Mouse (Mus musculus): Measurements from ENCODE around the gene Pip5k1b.
"Not testable (repeated sequence)": the region's sequence is repeated elsewhere in the genome, so short reads cannot be mapped to it uniquely, and the experiment has no call there.

The Pip5k1b gene

DNA sequence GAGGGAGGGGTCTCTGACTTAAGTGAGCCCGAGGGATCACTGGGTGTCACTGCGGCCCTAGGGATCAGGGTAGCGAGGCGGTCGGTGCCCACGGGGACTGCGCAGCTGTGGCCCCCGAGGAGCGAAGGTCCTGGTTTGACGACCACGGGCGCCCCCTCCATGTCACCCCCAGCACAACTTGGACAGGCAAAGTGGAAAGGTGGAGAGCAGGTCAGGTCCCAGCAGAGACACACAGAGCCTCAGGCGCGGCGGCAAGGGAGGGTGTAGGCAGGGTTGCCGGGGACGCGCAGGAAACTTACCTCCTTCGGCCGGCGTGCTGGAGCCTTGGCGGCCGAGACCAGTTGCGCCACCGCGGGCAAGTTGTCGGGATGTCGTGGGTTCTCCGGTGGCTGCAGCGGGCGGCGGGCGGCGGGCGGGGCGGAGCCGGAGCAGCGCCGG is at the start of gene Pip5k1b:
Gene Pip5k1b (minus strand): TSS at position 407 of the 438 bp plus-strand sequence.
- peak; percentile 2 to 20 for DNase-seq (ENCODE audit: low spot score in 2 of 2)

DNA sequence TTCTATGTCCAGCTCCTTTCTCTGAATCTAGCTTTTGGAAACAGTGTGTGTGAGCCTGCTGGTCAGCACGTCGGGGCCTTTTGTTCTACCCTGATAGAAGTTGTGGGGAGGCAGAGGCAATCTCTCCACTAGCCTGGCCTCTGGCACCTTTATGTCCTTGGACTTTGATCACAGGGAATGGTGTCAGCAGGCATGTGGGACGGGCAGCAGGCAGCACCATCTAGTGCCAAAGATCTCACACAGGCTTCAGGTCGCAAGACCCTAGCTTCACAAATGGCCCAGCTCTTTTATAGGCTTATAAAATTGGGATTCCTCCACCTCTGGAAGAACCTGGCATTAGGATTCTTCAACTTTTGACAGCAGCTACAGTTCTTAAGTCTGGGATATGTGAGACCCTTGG is 48.4 kb upstream of the Pip5k1b start:
- DNase-seq (ENCODE audit: low spot score in 2 of 2), result no peak

DNA sequence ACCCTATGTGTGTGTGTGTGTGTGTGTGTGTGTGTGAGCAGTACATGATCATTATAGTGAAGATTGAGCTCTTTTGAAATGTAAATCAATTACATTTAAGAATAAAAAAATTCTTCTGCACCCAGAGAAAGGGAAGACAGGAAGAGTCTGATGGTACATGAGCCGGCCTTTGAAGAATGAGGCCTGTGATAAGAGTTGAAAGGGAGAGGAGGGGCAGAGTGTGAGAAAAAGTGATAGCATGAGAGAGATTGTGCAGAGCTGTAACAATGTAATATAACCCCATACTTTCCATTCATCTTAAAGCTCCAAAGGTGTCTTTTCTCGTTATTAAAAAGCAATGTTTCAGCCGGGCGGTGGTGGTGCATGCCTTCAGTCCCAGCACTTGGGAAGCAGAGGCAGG is 47.8 kb upstream of the Pip5k1b start:
- DNase-seq (ENCODE audit: low spot score in 2 of 2), result no peak

DNA sequence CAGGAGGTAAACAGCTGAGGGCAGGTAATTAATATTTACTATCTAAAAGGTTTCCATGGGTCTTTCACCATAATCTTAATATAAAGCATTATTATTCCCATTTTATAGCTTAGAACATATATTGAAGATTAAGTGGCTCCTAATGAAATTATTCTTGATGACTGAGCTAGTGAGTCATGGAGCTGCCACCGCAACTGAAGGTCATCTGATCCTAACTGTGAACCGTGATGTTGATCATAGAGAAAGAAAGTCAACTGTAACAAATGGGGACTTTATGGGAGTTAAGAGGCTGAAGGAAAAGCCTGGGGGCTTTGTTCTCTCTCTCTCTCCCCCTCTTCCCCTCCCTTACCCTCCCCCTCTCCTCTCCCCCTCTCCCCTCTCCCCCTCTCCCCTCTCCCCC is 31.1 kb upstream of the Pip5k1b start:
- DNase-seq (ENCODE audit: low spot score in 2 of 2), result no peak

DNA sequence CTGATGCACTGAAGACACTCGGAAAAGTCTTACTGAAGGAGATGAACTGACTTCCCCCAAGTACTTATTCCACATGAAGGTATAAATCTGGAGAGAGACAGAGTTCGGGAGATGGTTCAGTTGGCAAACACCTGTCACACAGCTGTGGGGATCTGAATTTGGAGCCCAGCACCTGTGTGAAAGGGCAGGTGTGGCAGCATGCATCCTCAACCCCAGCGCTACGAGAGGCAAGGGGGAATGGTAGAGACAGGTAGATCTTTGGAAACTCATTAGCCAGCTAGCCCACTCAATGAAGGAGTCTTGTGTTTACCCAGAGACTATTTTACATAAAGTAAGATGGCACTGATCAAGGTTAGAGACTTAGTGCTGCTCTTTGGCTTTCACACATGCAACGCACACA is 29.5 kb upstream of the Pip5k1b start:
- no peak for DNase-seq (ENCODE audit: low spot score in 2 of 2)

DNA sequence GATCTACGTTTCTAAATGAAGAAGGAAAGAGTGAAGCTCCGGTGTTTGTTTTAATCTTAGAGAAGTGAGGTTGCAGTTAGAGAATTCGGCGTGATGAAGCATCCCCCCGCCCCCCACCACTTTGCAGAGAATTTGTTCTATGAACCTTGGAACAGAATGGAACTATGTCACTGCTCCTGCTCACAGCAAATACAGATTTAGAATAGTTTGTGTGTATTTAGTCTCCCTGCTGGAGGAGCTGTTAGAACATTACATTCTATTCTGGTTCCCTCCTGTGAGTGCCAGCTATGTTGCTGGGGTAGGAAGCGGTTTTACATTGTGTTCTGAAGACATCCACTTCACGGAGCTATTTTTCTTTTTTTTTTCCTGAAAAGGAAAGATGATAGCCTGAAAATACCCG is 28.3 kb upstream of the Pip5k1b start:
- DNase-seq (ENCODE audit: low spot score in 2 of 2), result peak in 1 of 2 experiments; percentile 18

DNA sequence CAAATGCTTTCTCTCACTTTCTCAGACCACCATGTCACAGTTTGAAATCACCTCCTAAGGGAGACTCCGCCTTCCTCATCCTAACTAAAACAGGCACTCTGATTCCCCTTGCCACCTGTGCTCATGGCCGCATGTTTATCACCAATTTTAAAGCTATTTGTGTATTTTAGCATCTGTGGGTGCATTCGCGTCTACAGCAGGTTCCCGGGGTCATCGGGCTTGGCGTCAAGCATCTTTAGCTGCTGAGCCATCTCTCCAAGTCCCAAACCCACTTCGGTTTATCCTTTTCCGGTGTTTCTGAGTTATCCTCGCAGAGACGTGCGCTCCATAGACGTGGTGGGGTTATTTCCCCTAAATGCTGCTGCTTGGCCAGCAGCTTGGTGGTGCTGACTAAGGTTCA is 20.5 kb upstream of the Pip5k1b start:
- no peak for DNase-seq (ENCODE audit: low spot score in 2 of 2)

DNA sequence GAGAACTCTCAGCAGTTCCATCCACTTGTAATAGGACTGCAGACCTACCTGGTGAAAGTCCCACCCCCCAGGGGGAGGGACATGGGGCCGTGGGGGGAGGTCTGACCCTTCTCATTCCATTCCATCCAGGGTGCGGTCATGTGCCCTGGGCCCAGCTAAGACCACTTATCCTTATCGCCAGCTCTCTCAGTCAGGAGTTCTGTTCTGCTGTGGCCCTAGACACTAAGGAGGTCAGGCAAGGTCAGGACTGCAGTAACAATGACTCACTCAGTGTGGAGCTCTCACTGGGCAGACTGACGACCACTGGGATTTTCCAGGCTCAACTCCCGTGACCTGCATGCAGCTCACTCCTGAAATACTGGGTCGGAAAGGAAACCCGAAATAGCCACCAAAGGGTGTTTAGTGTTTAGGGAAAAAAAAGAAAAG is 16.1 kb upstream of the Pip5k1b start:
- DNase-seq (ENCODE audit: low spot score in 2 of 2), result no peak

DNA sequence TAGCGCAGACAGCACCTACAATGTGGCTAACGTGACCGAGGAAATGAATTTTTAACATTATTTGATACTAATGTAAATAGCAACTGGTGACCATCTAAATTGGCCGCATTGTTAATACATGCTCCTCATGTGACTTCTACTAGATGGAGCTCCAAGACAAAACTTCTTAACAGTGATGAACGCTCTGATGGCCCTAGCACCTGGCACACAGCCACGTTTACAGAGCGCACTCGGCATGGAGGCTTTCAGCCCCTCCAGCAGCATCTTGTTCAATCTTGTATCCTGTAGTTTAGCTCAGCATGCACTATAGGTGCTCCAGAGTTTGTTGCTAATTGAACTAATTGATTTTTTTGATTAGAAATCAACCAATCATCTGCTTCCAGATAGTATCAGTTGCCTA is 15.3 kb upstream of the Pip5k1b start:
- DNase-seq (ENCODE audit: low spot score in 2 of 2), result no peak

DNA sequence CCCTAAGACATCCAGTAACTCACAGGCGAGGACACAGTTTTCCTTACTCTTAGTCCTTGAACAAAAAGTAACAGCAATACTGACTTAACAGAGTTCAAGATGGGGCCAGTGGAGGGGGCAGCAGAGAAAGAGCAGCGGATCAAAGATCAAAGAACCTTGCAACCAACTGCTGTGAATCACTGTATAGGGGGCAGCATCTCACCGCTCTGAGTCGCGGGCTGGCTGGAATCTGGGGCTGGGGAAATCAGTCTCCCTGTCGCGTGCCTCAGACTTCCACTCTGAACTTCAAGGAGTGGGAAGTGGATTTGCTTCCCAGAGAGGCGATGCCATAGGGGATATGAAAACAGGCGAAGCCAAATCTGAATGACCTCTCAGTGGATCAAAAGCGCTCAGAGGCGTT is 1.8 kb upstream of the Pip5k1b start:
- DNase-seq (ENCODE audit: low spot score in 2 of 2), result no peak

DNA sequence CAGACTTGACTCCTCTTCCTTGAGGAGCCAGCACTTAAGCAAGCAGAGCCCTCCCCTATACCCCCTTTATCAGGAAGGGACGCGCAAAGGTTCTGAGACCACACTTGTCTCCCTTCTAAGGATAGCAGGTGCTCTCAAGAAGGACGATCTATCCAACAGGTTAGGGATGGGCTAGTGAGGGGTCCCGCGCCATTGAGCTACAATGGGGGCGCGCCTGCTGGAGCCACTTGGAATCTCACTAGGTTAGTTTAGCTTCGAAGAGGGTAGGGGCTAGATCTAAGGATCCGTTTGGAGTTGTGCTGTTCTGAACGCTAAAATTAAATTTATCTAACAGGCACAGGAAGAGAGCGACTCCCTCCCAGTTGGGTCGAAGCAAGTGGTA is 904 bp upstream of the Pip5k1b start:
- no peak for DNase-seq (ENCODE audit: low spot score in 2 of 2)

DNA sequence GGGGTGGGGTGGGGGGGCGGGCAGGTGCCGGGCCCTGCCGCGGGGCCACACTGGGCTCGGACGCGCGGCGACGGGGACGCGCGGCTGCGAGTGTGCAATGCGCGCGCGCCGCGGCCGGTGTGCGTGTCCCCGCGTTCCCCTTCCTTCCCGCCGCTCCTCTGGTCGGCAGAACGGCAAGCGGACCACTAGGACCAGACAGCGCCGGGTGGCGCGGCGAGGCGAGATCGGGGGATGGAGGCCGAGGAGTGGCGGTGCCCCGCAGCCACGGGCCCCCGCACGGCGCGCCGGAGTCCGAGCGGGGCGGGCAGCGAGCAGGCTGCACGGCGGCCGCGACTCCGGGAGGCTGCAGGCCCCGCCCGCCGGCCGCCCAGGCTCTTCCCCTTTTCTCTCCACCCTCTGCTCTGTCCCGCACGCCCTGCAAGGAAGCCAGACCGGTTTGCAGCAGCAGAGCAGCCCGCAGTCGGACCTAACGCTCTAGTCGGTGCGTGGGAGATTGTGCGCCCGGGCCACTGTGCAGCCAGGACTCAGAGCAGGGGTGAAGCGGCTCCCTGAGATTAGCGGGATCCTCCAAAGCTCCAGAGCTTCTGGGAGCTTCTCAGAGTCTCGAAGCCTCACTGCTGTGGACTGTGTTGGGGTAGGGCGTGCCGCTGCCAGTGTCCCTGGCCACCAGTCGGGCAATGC is 372 bp upstream of the Pip5k1b start:
- DNase-seq (ENCODE audit: low spot score in 2 of 2), result peak in 1 of 2 experiments; percentile 46

DNA sequence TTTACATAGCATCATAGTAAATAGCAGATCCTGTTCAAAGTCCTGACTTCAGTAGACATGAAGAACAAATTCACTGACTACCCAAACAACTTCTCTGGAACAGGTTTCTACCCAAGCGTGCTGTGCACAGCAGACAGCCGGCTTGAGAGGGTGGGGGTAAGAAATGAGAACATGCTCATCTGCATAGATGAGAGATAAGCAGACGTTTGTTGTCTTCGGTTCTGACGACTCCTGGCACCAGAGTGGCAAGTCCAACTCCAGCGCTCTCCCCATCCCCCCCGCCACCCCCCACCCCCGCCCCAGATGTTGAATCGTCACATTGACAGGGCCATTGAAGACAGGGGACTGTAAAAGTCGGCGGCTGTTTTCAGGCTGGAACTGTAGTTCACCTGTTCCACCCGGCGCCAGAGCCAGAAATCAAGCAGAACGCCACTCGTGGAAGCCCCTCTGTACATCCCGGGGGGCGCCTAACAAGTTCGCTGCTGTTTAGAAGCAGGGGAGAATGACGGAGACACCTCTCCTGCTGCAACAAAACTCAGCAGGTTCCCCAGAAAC is 684 bp downstream of the Pip5k1b start:
- no peak for DNase-seq (ENCODE audit: low spot score in 2 of 2)

DNA sequence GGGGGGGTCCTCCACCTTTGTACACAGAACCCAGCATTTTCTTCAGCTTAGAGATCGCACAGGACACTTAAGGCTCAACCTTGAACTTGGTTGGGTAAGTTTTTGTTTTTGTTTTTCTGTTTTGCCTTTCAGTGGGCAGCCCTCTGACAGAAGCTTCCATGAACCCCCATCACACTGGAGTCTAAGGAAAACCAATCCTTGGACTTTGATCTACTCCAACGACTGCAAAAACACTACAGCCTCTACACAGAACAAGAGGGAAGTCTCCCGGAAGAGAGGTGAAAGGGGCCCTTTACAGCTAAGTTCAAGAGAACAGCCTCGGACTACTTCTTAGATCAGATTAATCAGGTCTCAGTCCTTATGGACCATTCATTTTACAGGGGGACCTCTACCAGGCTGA is 1.2 kb downstream of the Pip5k1b start:
- no peak for DNase-seq (ENCODE audit: low spot score in 2 of 2)

DNA sequence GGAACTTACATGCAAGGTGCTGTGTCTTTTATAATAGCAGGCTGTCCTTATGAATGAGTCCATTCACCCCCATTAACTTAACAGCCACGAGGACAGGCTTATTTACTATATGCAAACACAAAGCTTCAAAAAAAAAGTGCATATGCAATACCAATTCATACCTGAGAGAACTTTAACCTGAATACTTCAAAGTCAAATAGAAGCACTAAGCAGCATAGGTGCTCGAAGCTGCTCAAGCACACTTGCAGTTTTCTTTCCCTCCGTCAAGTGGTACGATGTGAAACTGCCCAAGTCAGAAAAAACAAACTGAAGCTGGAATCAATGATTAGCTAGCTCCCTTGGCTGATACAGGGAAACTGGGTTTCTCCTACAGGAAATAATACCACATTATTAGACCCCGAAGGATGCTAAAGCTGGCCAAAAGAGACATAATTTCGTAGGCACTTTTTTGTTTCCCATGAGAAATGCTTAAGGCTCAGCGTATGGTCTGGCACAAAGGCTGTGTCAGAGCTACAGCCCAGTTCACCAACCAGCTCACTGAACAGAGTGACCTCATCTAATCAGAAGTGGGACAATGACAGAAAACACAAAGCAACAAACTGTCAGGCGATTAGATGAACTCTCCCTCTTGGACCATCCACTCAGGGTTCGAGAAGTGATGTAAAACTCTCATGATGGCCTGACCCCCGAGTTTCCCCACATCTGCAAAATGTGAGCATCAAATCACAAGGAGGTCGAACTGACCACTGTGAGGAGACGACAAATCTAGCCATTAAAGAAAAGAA is 2.2 kb downstream of the Pip5k1b start:
- no peak for DNase-seq (ENCODE audit: low spot score in 2 of 2)

DNA sequence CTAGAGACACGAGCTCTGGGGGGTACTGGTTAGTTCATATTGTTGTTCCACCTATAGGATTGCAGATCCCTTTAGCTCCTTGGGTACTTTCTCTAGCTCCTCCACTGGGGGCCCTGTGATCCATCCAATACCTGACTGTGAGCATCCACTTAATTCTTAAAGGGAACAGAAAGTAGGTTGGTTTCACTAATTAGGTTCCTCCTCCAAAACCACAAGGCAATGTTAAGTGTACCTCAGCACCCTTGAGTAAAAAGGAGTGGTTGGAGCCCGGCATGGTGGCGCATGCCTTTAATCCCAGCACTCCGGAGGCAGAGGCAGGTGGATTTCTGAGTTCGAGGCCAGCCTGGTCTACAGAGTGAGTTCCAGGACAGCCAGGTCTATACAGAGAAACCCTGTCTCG is 3.0 kb downstream of the Pip5k1b start:
- not testable (repeated sequence) for DNase-seq (ENCODE audit: low spot score in 2 of 2)

DNA sequence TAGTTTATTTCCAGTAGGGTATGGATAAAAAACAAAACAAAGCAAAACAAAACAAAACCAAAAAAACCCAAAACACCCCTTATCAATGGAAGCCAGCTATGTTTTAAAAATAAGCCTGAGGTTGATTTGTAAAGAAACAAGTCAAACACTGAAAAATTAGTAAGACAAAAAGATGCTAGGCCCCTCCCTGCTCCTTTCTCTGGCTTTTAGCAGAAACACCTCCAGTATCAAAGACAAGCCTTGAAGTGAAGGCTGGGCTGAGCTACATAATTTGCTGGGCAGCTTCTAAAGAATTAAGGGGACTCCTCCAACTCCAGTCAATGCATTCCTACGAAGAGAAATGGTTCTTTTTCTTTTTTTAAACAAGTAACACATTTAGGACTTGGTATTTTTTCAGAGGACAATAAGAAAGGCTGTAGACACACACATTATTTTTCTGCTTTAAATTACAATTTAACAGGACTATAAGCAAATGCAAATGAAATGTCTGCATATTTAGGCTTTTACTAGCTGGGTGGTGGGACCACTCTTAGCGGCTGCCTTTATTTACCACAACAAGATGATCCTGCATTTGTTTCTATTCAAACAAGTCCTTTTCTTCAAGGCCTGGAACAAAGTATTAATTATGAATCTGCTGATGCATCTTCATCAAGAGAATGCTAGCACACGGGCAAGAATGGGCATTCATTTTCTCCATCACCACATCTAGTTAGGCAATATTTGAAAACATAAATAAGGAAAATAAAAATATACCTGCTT is 4.3 kb downstream of the Pip5k1b start:
- DNase-seq (ENCODE audit: low spot score in 2 of 2), result no peak

DNA sequence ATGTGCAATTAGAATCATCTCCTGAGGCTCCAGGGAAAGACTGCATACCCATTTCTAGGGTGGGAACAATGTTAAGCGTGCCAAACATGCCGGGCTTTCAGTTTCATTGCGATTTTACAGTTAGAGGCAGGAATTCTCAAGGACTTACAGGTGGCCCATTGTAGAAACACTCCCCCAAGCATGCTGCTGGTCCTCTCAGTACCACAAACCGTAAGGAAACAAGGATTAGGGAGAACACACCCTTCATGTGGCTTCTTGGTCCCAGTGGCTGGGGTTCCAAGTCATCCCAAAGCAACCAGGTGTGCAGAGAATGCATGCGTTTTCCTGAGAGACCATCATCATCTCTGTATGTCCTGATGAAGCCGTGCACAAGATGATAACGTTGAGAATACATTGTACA is 4.9 kb downstream of the Pip5k1b start:
- no peak for DNase-seq (ENCODE audit: low spot score in 2 of 2)

DNA sequence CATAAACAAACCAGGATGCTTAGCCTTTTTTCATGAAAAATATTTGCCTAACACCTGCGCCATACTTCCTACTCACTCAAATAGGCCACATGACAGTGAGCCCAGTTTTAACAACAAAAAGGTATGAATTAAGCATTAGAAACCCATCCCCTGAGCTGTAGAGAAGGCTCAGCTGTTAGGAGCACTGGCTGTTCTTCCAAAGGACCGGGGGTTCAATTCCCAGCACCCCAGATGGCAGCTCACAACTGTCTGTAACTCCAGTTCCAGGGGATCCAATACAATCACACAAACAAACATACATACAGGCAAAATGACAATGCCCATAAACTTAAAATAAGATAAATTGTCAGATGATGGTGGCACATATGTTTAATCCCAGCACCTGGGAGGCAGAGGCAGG is 5.7 kb downstream of the Pip5k1b start:
- DNase-seq (ENCODE audit: low spot score in 2 of 2), result no peak

DNA sequence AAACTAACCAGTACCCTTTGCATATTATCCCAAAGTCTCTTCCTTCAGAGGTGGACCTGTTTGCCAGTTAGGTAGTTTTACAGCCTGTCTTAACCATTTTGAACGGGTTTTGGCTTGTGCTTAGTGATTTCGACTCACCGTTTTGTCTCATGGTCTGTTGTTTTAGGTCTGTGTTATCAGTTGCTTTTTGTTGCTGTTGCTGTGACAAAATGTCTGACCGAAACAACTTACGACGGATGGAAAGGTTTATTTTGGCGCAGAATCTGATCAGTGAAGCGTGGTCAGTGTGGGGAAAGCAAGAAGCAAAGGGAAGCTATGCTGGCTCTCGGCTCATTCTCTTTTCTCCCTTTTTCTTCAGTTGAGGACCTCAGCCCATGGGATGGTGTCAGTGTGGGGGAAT is 7.3 kb downstream of the Pip5k1b start:
- DNase-seq (ENCODE audit: low spot score in 2 of 2), result no peak

DNA sequence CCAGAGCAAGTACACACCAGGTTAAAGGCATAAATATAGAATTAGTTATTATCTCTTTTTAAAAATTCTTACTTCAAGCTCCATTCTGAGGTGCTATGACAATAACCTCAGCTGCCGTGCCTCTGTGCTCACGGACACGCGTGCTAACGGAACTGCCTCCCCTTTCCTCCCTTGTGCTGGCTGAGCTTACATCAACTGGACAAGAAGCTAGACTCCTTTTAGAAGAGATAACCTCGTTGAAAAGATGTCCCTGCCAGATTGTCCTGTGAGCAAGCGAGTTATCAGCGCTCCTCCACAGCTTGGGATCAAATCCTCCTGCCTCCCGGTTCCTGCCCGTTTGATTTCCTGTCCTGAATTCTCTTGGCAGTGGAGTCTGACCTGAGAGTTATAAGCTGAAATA is 9.5 kb downstream of the Pip5k1b start:
- no peak for DNase-seq (ENCODE audit: low spot score in 2 of 2)

Data from left cerebral cortex, adult 9 months (tissue).